Mouse (Mus musculus) telencephalon, adult 2 months (tissue): ENCODE results near the gene H2al1j.
"Not testable (repeated sequence)": the region's sequence is repeated elsewhere in the genome, so short reads cannot be mapped to it uniquely, and the experiment has no call there.

Experiments
- DNase-seq: peaks from one replicate; pipeline ENCODE4 v3.0.0-alpha.2; 2011; ENCODE audit warnings: low read depth, low spot score

Gene H2al1j

GRCm38 (mm10) chrX:11327522-11327921 lies at the start of gene H2al1j:
H2al1j (plus strand) TSS chrX:11327822.
- not testable (repeated sequence) for DNase-seq

- no peak for DNase-seq
Observed at GRCm38 (mm10) chrX:11280741-11281140, 46.9 kb upstream of the H2al1j start.

GRCm38 (mm10) chrX:11288306-11288882 lies 39.2 kb upstream of the H2al1j start:
- DNase-seq, result no peak

- DNase-seq, result no peak
Observed at GRCm38 (mm10) chrX:11289244-11289643, 38.4 kb upstream of the H2al1j start.

- DNase-seq, result not testable (repeated sequence)
Observed at GRCm38 (mm10) chrX:11298957-11299356, 28.7 kb upstream of the H2al1j start, which contains the start of gene H2al1a. H2al1a (plus strand) TSS chrX:11299257.

- DNase-seq, result not testable (repeated sequence)
Observed at GRCm38 (mm10) chrX:11302132-11302531, 25.5 kb upstream of the H2al1j start, which contains the start of gene H2al1b. H2al1b (plus strand) TSS chrX:11302432.

- DNase-seq, result not testable (repeated sequence)
Observed at GRCm38 (mm10) chrX:11305355-11305754, 22.3 kb upstream of the H2al1j start, which contains the start of gene H2al1c. H2al1c (plus strand) TSS chrX:11305655.

- DNase-seq, result not testable (repeated sequence)
Observed at GRCm38 (mm10) chrX:11308524-11308923, 19.1 kb upstream of the H2al1j start, which contains the start of gene H2al1d. H2al1d (plus strand) TSS chrX:11308824.

- not testable (repeated sequence) for DNase-seq
Observed at GRCm38 (mm10) chrX:11311634-11312033, 16.0 kb upstream of the H2al1j start, which contains the start of gene H2al1e. H2al1e (plus strand) TSS chrX:11311934.

- not testable (repeated sequence) for DNase-seq
Observed at GRCm38 (mm10) chrX:11314858-11315257, 12.8 kb upstream of the H2al1j start, which contains the start of gene H2al1f. H2al1f (plus strand) TSS chrX:11315158.

GRCm38 (mm10) chrX:11317956-11318355 lies 9.7 kb upstream of the H2al1j start, which contains the start of gene H2al1g:
H2al1g (plus strand) TSS chrX:11318256.
- DNase-seq, result not testable (repeated sequence)

GRCm38 (mm10) chrX:11321192-11321591 lies 6.4 kb upstream of the H2al1j start, which contains the start of gene H2al1h:
H2al1h (plus strand) TSS chrX:11321492.
- not testable (repeated sequence) for DNase-seq

- not testable (repeated sequence) for DNase-seq
Observed at GRCm38 (mm10) chrX:11324359-11324758, 3.3 kb upstream of the H2al1j start, which contains the start of gene H2al1i. H2al1i (plus strand) TSS chrX:11324659.

- no peak for DNase-seq
Observed at GRCm38 (mm10) chrX:11345762-11346161, 18.1 kb downstream of the H2al1j start.

- DNase-seq, result no peak
Observed at GRCm38 (mm10) chrX:11346756-11347155, 19.1 kb downstream of the H2al1j start.

GRCm38 (mm10) chrX:11360823-11361222 lies 33.2 kb downstream of the H2al1j start:
- no peak for DNase-seq

- DNase-seq, result no peak
Observed at GRCm38 (mm10) chrX:11361261-11361660, 33.6 kb downstream of the H2al1j start.

- no peak for DNase-seq
Observed at GRCm38 (mm10) chrX:11363890-11364289, 36.3 kb downstream of the H2al1j start.

GRCm38 (mm10) chrX:11365151-11365550 lies 37.5 kb downstream of the H2al1j start:
- no peak for DNase-seq
